Mouse (Mus musculus) lung, embryonic 14.5 days (tissue): Measurements from ENCODE around the gene 0610030E20Rik. TPM values are rescaled to one million over a fixed set of nuclear protein-coding genes. Genes with fewer than 3 reads are reported as not detected.

Source experiments
- ATAC-seq: fragments of 200-750 bp; cut with Nextera tagmentation; 2 replicates; pipeline ENCODE4 v1.8.0; 2017; ENCODE audit warnings: mild to moderate bottlenecking, moderate TSS enrichment, moderate library complexity; ENCODE audit not compliant: insufficient read depth
- DNase-seq: peaks from one replicate; pipeline ENCODE4 v3.0.0-alpha.2; 2015
- H3K27ac ChIP-seq: fragments of 300-500 bp; sonication (generic); 2 replicates; pipeline ENCODE4 v1.5.1; 2014; ENCODE audit warnings: low read depth, mild to moderate bottlenecking, moderate library complexity
- H3K27me3 ChIP-seq: fragments of 300-500 bp; sonication (generic); 2 replicates; pipeline ENCODE4 v1.6.1; 2014; ENCODE audit warnings: low read length, control low read depth; ENCODE audit not compliant: insufficient read depth
- H3K36me3 ChIP-seq: fragments of 300-500 bp; sonication (generic); 2 replicates; pipeline ENCODE4 v1.6.1; 2014; ENCODE audit warnings: control low read depth; ENCODE audit not compliant: insufficient read depth
- H3K4me1 ChIP-seq: fragments of 300-500 bp; sonication (generic); 2 replicates; pipeline ENCODE4 v1.6.1; 2014; ENCODE audit warnings: antibody characterized with exemption, control low read depth; ENCODE audit not compliant: insufficient read depth
- H3K4me2 ChIP-seq: fragments of 300-500 bp; sonication (generic); 2 replicates; pipeline ENCODE4 v1.6.1; 2014; ENCODE audit warnings: mild to moderate bottlenecking
- H3K4me3 ChIP-seq: fragments of 300-500 bp; sonication (generic); 2 replicates; pipeline ENCODE4 v1.5.1; 2014; ENCODE audit warnings: low read depth, low read length
- H3K9ac ChIP-seq: fragments of 300-500 bp; sonication (generic); 2 replicates; pipeline ENCODE4 v1.6.1; 2014
- H3K9me3 ChIP-seq: fragments of 300-500 bp; sonication (generic); 2 replicates; pipeline ENCODE4 v1.6.1; 2016; ENCODE audit warnings: low read depth, low read length, control low read depth
- CTCF ChIP-seq: IDR thresholded peaks from 2 replicates; pipeline ENCODE4 v1.5.1; 2016; ENCODE audit warnings: antibody characterized with exemption, low read depth
- WGBS: fragments of 180-500 bp; shearing (Covaris S2); extraction: QIAGEN DNeasy Blood & Tissue Kit; methylation state at CpG from one replicate; pipeline ENCODE4 v1.1.7; 2014; 5-methylcytosine and 5-hydroxymethylcytosine counted together
- polyA plus RNA-seq: library from polyadenylated mRNA; unstranded; fragments of >200 nt; fragmentation: Nextera tagmentation; extraction: Ambion mirVana; gene quantifications from 2 replicates; pipeline ENCODE4 v1.2.1, GENCODE M21; 2014

Gene 0610030E20Rik
- polyA plus RNA-seq, 1 experiment from 2014 or later: 25.5 TPM

DNA sequence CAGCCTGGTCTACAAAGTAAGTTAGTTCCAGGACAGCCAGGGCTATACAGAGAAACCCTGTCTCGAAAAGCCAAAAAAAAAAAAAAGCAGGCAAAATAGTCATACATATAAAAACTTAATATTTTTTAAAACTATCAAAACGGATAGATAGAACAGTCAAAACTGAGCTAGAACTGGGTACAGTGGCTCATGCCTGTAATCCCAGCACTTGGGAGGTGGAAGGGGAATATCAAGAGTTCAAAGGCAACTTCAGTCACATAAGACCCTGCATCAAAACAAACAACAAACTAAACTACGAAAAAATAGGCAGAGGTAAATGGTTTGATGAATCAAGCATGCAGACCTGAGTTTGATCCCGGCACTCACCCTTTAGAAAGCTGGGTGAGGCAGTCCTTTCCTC, 17.0 kb upstream of the 0610030E20Rik start:
- no peaks in the 10 kb centered on the region for H3K9me3 ChIP-seq
- no peak overlapping the region for H3K27ac ChIP-seq
- H3K4me3 ChIP-seq: no peak overlapping the region
- no peak for TF ChIP-seq CTCF
- peaks cover 84% of the 10 kb centered on the region for H3K36me3 ChIP-seq
- 87% methylated on average over 4 of the region's 4 CpGs for WGBS
- DNase-seq (no peak), ATAC-seq (no peak)
- H3K4me2 ChIP-seq: no peak overlapping the region
- H3K9ac ChIP-seq: no peak overlapping the region
- H3K4me1 ChIP-seq: no peaks in the 10 kb centered on the region
- no peaks in the 10 kb centered on the region for H3K27me3 ChIP-seq

- Histone ChIP-seq H3K4me2 (no peak overlapping the region), H3K4me3 (no peak overlapping the region), H3K9me3 (no peaks in the 10 kb centered on the region), H3K4me1 (no peaks in the 10 kb centered on the region), H3K9ac (no peak overlapping the region), H3K27ac (no peak overlapping the region), H3K27me3 (no peaks in the 10 kb centered on the region), H3K36me3 (peaks cover 85% of the 10 kb centered on the region)
- ATAC-seq (no peak), DNase-seq (no peak)
- 68% methylated on average over 5 of the region's 5 CpGs for WGBS
- TF ChIP-seq CTCF: no peak
Measured at GRCm38 (mm10) chr6:72333111-72333510, 14.0 kb upstream of the 0610030E20Rik start.

DNA sequence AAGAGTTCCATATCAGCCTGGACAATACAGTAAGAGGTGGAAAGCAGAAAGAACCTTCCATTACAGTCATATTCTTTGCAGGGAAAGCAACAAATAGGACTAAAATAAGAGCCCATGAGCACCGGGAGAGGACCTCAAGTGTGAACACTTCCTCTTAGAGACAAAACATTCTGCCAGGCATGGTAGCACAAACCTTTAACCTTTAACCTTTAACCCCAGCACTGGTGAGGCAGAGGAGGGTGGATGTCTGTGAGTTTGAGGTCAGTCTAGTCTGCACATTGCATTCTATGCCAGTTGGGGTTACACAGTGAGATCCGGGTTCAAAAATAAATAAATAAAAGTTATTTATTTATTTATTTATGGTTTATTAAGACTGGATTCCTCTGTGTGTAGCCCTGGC, 6.6 kb upstream of the 0610030E20Rik start:
- Histone ChIP-seq H3K27me3 (no peaks in the 10 kb centered on the region), H3K27ac (no peak overlapping the region), H3K36me3 (peaks cover 51% of the 10 kb centered on the region), H3K4me3 (no peak overlapping the region), H3K9ac (no peak overlapping the region), H3K4me2 (no peak overlapping the region), H3K4me1 (0 out of 2 replicates have a peak, but pooled peaks cover 4% of the 10 kb centered on the region), H3K9me3 (no peaks in the 10 kb centered on the region)
- no peak for TF ChIP-seq CTCF
- 59% methylated on average over 2 of the region's 2 CpGs for WGBS
- ATAC-seq (no peak), DNase-seq (no peak)

- Histone ChIP-seq H3K27me3 (no peaks in the 10 kb centered on the region), H3K9me3 (no peaks in the 10 kb centered on the region), H3K4me1 (0 out of 2 replicates have a peak, but pooled peaks cover 6% of the 10 kb centered on the region), H3K4me3 (peak overlapping the region; percentile 93), H3K4me2 (peak overlapping the region; percentile 91), H3K27ac (peak overlapping the region; percentile 80), H3K9ac (peak overlapping the region; percentile 87), H3K36me3 (peaks cover 28% of the 10 kb centered on the region)
- ATAC-seq (peak; percentile 17; the same call in 1 of the 2 replicates), DNase-seq (no peak)
- WGBS: under 1% methylated on average over 42 of the region's 42 CpGs
- no peak for TF ChIP-seq CTCF
Measured at GRCm38 (mm10) chr6:72344396-72345073, 2.6 kb upstream of the 0610030E20Rik start.

GRCm38 (mm10) chr6:72345074-72345567, 2.0 kb upstream of the 0610030E20Rik start, which contains the start of gene Usp39:
Gene Usp39 (minus strand): TSS chr6:72345184.
- peak within 1 kb of the TSS; percentile 87 for H3K9ac ChIP-seq
- peak within 1 kb of the TSS; percentile 93 for H3K4me3 ChIP-seq
- ATAC-seq (peak; percentile 83), DNase-seq (peak; percentile 98)
- no peaks in the 10 kb centered on the region for H3K9me3 ChIP-seq
- peaks cover 28% of the 10 kb centered on the region for H3K36me3 ChIP-seq
- no peaks in the 10 kb centered on the region for H3K27me3 ChIP-seq
- under 1% methylated on average over 30 of the region's 30 CpGs for WGBS
- TF ChIP-seq CTCF: no peak
- peak within 1 kb of the TSS; percentile 91 for H3K4me2 ChIP-seq
- H3K4me1 ChIP-seq: 0 out of 2 replicates have a peak, but pooled peaks cover 6% of the 10 kb centered on the region
- peak within 1 kb of the TSS; percentile 80 for H3K27ac ChIP-seq

GRCm38 (mm10) chr6:72345633-72346032, 1.5 kb upstream of the 0610030E20Rik start:
- Histone ChIP-seq H3K4me1 (0 out of 2 replicates have a peak, but pooled peaks cover 6% of the 10 kb centered on the region), H3K27me3 (no peaks in the 10 kb centered on the region), H3K27ac (no peak overlapping the region), H3K4me3 (peak overlapping the region; percentile 93; the same call in 1 of the 2 replicates), H3K9ac (no peak overlapping the region), H3K9me3 (no peaks in the 10 kb centered on the region), H3K36me3 (peaks cover 34% of the 10 kb centered on the region), H3K4me2 (peak overlapping the region; percentile 91)
- WGBS: 45% methylated on average over 6 of the region's 6 CpGs
- ATAC-seq (no peak), DNase-seq (no peak)
- no peak for TF ChIP-seq CTCF

DNA sequence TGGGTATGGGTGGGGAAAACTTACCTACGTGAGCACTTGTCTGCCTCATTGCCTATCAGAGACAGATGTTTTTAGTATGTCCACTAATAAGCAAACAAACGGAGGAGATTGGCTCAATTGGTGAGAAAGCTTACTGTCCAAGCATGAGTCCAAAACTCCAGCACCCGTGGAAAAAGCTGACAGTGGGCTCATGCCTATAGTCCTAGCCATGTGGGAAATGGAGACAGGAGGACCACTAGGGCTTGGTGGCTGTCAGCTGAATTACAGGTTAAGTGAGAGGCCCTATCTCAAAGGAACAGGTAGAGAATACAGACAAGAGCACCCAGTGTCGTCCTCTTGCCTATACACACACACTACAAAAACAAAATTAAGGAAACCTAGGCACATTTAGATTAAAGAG, 856 bp upstream of the 0610030E20Rik start:
- no peak for TF ChIP-seq CTCF
- ATAC-seq (no peak), DNase-seq (no peak)
- Histone ChIP-seq H3K27me3 (no peaks in the 10 kb centered on the region), H3K4me2 (peak overlapping the region; percentile 69; the same call in 1 of the 2 replicates), H3K9me3 (no peaks in the 10 kb centered on the region), H3K4me3 (no peak overlapping the region), H3K4me1 (0 out of 2 replicates have a peak, but pooled peaks cover 6% of the 10 kb centered on the region), H3K36me3 (peaks cover 34% of the 10 kb centered on the region), H3K27ac (no peak overlapping the region), H3K9ac (no peak overlapping the region)
- 75% methylated on average over 4 of the region's 4 CpGs for WGBS
